Mouse (Mus musculus): ENCODE data around the gene Tyro3.

The Tyro3 gene

GRCm38 (mm10) chr2:119864484-119864883 lies 67.0 kb downstream of the Tyro3 start:
- DNase-seq, result no peak
